Mouse (Mus musculus): ENCODE results near the gene Dbh. TPM values are rescaled to one million over a fixed set of nuclear protein-coding genes. Genes with fewer than 3 reads are reported as not detected.

Dbh gene
- total and polyA plus RNA-seq, 2 experiments from 2014 or later, result 1.7 TPM; not detected in 1

- no peak for DNase-seq (ENCODE audit: low spot score)
- TF ChIP-seq EP300 (IDR thresholded peaks at IDR 0.05; ENCODE audit: low read depth) (no peak), CTCF (IDR thresholded peaks at IDR 0.05; ENCODE audit: low read depth) (no peak)
- Histone ChIP-seq H3K4me2 (ENCODE audit: low read depth, low read length) (no peak overlapping the region), H3K27ac (ENCODE audit: low read depth) (no peak overlapping the region), H3K9me3 (replicated peaks; ENCODE audit: control insufficient read depth, low read length) (no peaks in the 10 kb centered on the region), H3K4me3 (ENCODE audit: low read depth, low read length) (no peak overlapping the region), H3K9ac (replicated peaks; ENCODE audit: low read depth, low read length) (no peak overlapping the region), H3K4me1 (ENCODE audit: control insufficient read depth, insufficient read depth) (no peaks in the 10 kb centered on the region), H3K36me3 (replicated peaks; ENCODE audit: control insufficient read depth, insufficient read depth, low read length) (no peaks in the 10 kb centered on the region), H3K27me3 (ENCODE audit: control insufficient read depth, insufficient read depth, low read length) (no peaks in the 10 kb centered on the region)
- WGBS, result 56% methylated on average over 5 of the region's 5 CpGs
- no peak for ATAC-seq (ENCODE audit: insufficient read depth, low read depth)
These were observed 1.2 kb upstream of the Dbh start for GRCm38 (mm10) chr2:27163851-27164250.

DNA sequence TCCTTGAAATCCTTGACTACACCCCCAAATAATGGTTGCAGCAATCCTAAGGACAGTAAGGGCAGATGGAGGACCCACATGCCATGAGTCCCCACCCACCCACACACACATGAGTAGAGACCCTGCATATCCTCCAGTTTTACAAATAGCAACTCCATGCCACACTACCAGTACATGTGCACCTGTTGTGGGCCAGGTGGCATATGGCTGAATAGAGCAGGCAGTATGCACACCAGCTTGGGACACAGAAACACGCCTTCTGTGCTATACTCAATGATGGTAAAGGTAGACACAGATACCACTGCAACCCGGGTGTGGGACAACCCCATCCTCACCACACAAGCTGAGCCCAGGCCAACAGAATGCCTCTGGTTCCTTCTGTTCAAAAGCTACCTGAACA is 1.0 kb downstream of the Dbh start:
- Histone ChIP-seq H3K9me3 (replicated peaks; ENCODE audit: control insufficient read depth, low read length) (no peaks in the 10 kb centered on the region), H3K27me3 (ENCODE audit: control insufficient read depth, insufficient read depth, low read length) (no peaks in the 10 kb centered on the region), H3K4me2 (ENCODE audit: low read depth, low read length) (no peak overlapping the region), H3K36me3 (replicated peaks; ENCODE audit: control insufficient read depth, insufficient read depth, low read length) (no peaks in the 10 kb centered on the region), H3K4me3 (ENCODE audit: low read depth, low read length) (no peak overlapping the region), H3K27ac (ENCODE audit: low read depth) (no peak overlapping the region), H3K9ac (replicated peaks; ENCODE audit: low read depth, low read length) (no peak overlapping the region), H3K4me1 (ENCODE audit: control insufficient read depth, insufficient read depth) (no peaks in the 10 kb centered on the region)
- ATAC-seq (ENCODE audit: insufficient read depth, low read depth) (no peak), DNase-seq (ENCODE audit: low spot score) (no peak)
- WGBS, result 84% methylated on average over 2 of the region's 2 CpGs
- TF ChIP-seq EP300 (IDR thresholded peaks at IDR 0.05; ENCODE audit: low read depth) (no peak), CTCF (IDR thresholded peaks at IDR 0.05; ENCODE audit: low read depth) (no peak)

DNA sequence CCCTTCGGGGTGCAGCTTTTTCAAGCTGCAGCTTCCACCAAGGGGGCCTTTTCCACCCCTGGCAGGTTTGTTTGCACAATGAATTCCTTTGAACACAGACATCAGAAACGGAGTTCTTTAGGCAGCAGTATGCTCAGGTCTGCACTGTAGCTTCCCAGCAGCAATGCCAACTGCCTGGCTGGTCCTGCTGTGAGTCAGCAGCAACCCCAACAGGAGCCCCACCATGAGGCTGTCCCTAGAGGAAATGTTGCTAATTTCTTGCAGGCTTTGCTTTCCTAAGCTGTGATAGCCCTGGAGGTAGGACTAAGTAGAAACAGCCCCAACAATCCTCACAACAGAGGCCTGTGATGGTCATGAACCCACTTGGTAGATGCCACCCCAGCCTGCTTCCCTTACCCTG is 2.0 kb downstream of the Dbh start:
- DNase-seq (ENCODE audit: low spot score), result no peak
- Histone ChIP-seq H3K4me2 (ENCODE audit: low read depth, low read length) (no peak overlapping the region), H3K4me1 (ENCODE audit: control insufficient read depth, insufficient read depth) (no peaks in the 10 kb centered on the region), H3K27ac (ENCODE audit: low read depth) (no peak overlapping the region), H3K36me3 (replicated peaks; ENCODE audit: control insufficient read depth, insufficient read depth, low read length) (no peaks in the 10 kb centered on the region), H3K27me3 (ENCODE audit: control insufficient read depth, insufficient read depth, low read length) (no peaks in the 10 kb centered on the region), H3K9me3 (replicated peaks; ENCODE audit: control insufficient read depth, low read length) (no peaks in the 10 kb centered on the region), H3K4me3 (ENCODE audit: low read depth, low read length) (no peak overlapping the region), H3K9ac (replicated peaks; ENCODE audit: low read depth, low read length) (no peak overlapping the region)
- 20% methylated on average over 2 of the region's 2 CpGs for WGBS
- ATAC-seq (ENCODE audit: insufficient read depth, low read depth), result no peak
- TF ChIP-seq EP300 (IDR thresholded peaks at IDR 0.05; ENCODE audit: low read depth) (no peak), CTCF (IDR thresholded peaks at IDR 0.05; ENCODE audit: low read depth) (no peak)

- no peak for DNase-seq (ENCODE audit: low spot score)
- Histone ChIP-seq H3K9ac (replicated peaks; ENCODE audit: low read depth, low read length) (no peak overlapping the region), H3K36me3 (replicated peaks; ENCODE audit: control insufficient read depth, insufficient read depth, low read length) (no peaks in the 10 kb centered on the region), H3K27me3 (ENCODE audit: control insufficient read depth, insufficient read depth, low read length) (peaks cover 3% of the 10 kb centered on the region; the same call in 1 of the 2 replicates), H3K4me2 (ENCODE audit: low read depth, low read length) (no peak overlapping the region), H3K4me3 (ENCODE audit: low read depth, low read length) (no peak overlapping the region), H3K4me1 (ENCODE audit: control insufficient read depth, insufficient read depth) (peaks cover 17% of the 10 kb centered on the region), H3K9me3 (replicated peaks; ENCODE audit: control insufficient read depth, low read length) (no peaks in the 10 kb centered on the region), H3K27ac (ENCODE audit: low read depth) (no peak overlapping the region)
- ATAC-seq (ENCODE audit: insufficient read depth, low read depth), result no peak
- 69% methylated on average over 2 of the region's 2 CpGs for WGBS
- no peak for TF ChIP-seq EP300 (IDR thresholded peaks at IDR 0.05; ENCODE audit: low read depth)
These were observed 9.2 kb downstream of the Dbh start for GRCm38 (mm10) chr2:27174242-27174641.

GRCm38 (mm10) chr2:27175696-27176267 is 10.7 kb downstream of the Dbh start:
- Histone ChIP-seq H3K4me2 (ENCODE audit: low read depth, low read length) (no peak overlapping the region), H3K27me3 (ENCODE audit: control insufficient read depth, insufficient read depth, low read length) (peaks cover 3% of the 10 kb centered on the region; the same call in 1 of the 2 replicates), H3K4me1 (ENCODE audit: control insufficient read depth, insufficient read depth) (peaks cover 31% of the 10 kb centered on the region), H3K36me3 (replicated peaks; ENCODE audit: control insufficient read depth, insufficient read depth, low read length) (no peaks in the 10 kb centered on the region), H3K4me3 (ENCODE audit: low read depth, low read length) (no peak overlapping the region), H3K9ac (replicated peaks; ENCODE audit: low read depth, low read length) (no peak overlapping the region), H3K9me3 (replicated peaks; ENCODE audit: control insufficient read depth, low read length) (no peaks in the 10 kb centered on the region), H3K27ac (ENCODE audit: low read depth) (no peak overlapping the region; the same call in 1 of the 2 replicates)
- WGBS, result 47% methylated on average over 10 of the region's 10 CpGs
- DNase-seq (ENCODE audit: low spot score), result no peak
- ATAC-seq (ENCODE audit: insufficient read depth, low read depth), result no peak
- TF ChIP-seq EP300 (IDR thresholded peaks at IDR 0.05; ENCODE audit: low read depth) (no peak), CTCF (IDR thresholded peaks at IDR 0.05; ENCODE audit: low read depth) (no peak)

DNA sequence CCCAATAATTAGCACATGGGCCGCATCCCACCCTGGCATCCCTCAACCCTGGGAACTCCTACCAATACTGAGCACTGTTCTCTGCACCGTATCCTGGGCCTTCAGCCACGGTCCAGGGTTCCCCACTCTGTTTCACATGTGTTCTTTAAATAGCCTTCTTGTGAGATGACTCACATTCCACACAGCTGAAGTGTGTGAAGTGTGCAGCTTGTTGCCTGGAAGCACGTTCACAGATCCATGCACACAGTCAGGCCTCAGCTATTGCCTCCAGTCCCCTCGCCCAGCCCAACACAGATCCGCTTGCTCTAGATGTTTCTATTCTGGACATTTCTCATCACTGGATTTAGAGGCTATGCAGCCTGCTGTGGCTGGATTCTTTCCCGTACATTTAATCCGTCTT is 14.1 kb downstream of the Dbh start:
- Histone ChIP-seq H3K27me3 (ENCODE audit: control insufficient read depth, insufficient read depth, low read length) (peaks cover 3% of the 10 kb centered on the region; the same call in 1 of the 2 replicates), H3K4me1 (ENCODE audit: control insufficient read depth, insufficient read depth) (peaks cover 49% of the 10 kb centered on the region), H3K27ac (ENCODE audit: low read depth) (no peak overlapping the region; the same call in 1 of the 2 replicates), H3K36me3 (replicated peaks; ENCODE audit: control insufficient read depth, insufficient read depth, low read length) (no peaks in the 10 kb centered on the region), H3K9ac (replicated peaks; ENCODE audit: low read depth, low read length) (no peak overlapping the region), H3K4me2 (ENCODE audit: low read depth, low read length) (no peak overlapping the region), H3K9me3 (replicated peaks; ENCODE audit: control insufficient read depth, low read length) (no peaks in the 10 kb centered on the region), H3K4me3 (ENCODE audit: low read depth, low read length) (no peak overlapping the region)
- peak; percentile 40 for ATAC-seq (ENCODE audit: insufficient read depth, low read depth)
- 28% methylated on average over 8 of the region's 8 CpGs for whole genome bisulfite sequencing
- DNase-seq (ENCODE audit: low spot score), result peak; percentile 69
- TF ChIP-seq CTCF (IDR thresholded peaks at IDR 0.05; ENCODE audit: low read depth) (no peak), EP300 (IDR thresholded peaks at IDR 0.05; ENCODE audit: low read depth) (no peak)

All from heart, postnatal 0 days (tissue).